Mouse (Mus musculus): ENCODE data around the gene Glul. TPM values are rescaled to one million over a fixed set of nuclear protein-coding genes. Genes with fewer than 3 reads are reported as not detected.

The Glul gene
- 14.1 and 24.9 TPM in 2 replicates for polyA plus RNA-seq (2012; rRNA removed; ENCODE audit: low replicate concordance)

DNA sequence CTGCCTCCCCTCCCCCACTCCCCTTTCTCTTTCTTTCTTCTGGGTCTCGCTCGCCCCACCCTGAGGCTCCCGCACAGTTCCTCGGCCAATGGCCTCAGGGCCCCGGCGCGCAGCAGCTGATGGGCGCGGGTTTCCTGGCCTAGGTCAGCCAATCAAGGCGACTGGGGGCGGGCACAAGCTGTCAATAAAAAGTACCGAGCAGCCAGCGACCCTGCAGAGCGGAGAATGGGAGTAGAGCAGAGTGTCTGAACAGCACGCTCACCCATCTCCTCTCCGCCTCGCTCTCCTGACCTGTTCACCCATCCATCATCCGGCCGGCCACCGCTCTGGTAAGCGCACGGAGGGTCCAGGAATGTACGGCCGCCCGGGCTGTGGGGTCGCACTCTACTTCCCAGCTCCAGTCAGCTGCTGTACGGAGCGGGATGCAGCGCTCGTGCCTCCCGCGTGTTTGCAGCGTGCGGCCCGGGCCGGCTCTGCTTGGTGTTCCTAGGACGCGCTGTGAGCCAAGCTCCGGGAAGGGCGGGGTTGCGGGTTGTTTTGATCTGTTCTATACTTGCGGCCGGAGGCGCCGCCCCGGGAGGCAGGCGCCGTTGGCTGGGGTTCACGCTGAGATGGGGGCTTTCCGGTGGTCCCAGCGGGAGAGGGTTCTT, at the start of gene Glul, which contains the start of gene Teddm2:
Gene Glul (plus strand): TSS at position 214 of the 650 bp plus-strand sequence.
Gene Teddm2 (minus strand): TSS at position 498 of the 650 bp plus-strand sequence.

GRCm38 (mm10) chr1:153874045-153874444, 25.7 kb upstream of the Glul start, which contains the start of gene Teddm1b:
Gene Teddm1b, plus strand, starts transcription at chr1:153874345.

DNA sequence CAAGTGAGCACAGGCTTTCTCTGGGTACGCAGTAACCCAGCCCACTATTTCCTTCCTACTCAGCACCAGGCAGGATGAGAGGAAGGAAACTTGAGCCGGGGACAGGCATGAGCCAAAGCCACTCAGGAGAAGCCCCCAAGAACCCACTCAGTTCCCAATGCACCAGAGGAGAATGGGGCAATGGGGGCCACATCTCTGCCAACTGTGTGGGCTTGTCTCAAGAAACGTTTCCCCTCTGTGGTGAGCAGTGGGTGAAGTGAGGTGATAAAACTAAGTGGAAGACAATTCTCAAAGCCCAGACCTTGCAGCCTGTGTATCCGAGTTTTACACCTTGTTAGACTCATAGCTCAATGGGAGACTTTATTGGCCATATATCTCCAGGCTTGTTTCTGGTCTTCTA, 8.3 kb upstream of the Glul start, which contains the start of gene Teddm1a:
Gene Teddm1a (plus strand): TSS at position 301 of the 400 bp plus-strand sequence.

Other genes with a start within 250 kb of the Glul start
- gene Rgs8, start 246.9 kb upstream of the Glul start, polyA plus RNA-seq (2012; rRNA removed; ENCODE audit: low replicate concordance): 0.02 TPM in 2 replicates
- 0.41 and 0.45 TPM in 2 replicates for gene Rgs16, start 159.6 kb upstream of the Glul start, polyA plus RNA-seq (2012; rRNA removed; ENCODE audit: low replicate concordance)
- gene Rnasel, start 150.5 kb upstream of the Glul start, polyA plus RNA-seq (2012; rRNA removed; ENCODE audit: low replicate concordance): 5.3 and 5.6 TPM in 2 replicates
- not detected in 2 replicates for gene Rgsl1, start 55.8 kb upstream of the Glul start, polyA plus RNA-seq (2012; rRNA removed; ENCODE audit: low replicate concordance)
- not detected in 2 replicates for gene Teddm1b, start 25.6 kb upstream of the Glul start, polyA plus RNA-seq (2012; rRNA removed; ENCODE audit: low replicate concordance)
- gene Teddm1a, start 8.2 kb upstream of the Glul start, polyA plus RNA-seq (2012; rRNA removed; ENCODE audit: low replicate concordance): not detected in 2 replicates
- 0.06 TPM in 1 of 2 replicates, not detected in the other for gene Teddm2, start 284 bp downstream of the Glul start, polyA plus RNA-seq (2012; rRNA removed; ENCODE audit: low replicate concordance)

All from duodenum, adult 2 months (tissue).